Mouse (Mus musculus) C2C12 (cell line): Measurements from ENCODE around the gene Cr2.

Experiments used
- CTCF ChIP-seq: IDR thresholded peaks from one replicate; pipeline ENCODE4 v1.5.1; 2011; ENCODE audit not compliant: control insufficient read depth, insufficient read depth, insufficient read length
- MAX ChIP-seq: IDR thresholded peaks from one replicate; pipeline ENCODE4 v1.6.1; 2011; ENCODE audit warnings: mild to moderate bottlenecking, control low read depth
- MYOD1 ChIP-seq: IDR thresholded peaks from one replicate; pipeline ENCODE4 v1.6.1; 2011; ENCODE audit warnings: low read depth; ENCODE audit not compliant: control insufficient read depth, insufficient read length
- MYOG ChIP-seq: IDR thresholded peaks from one replicate; pipeline ENCODE4 v1.6.1; 2011; ENCODE audit not compliant: control insufficient read depth, insufficient read length; ENCODE audit errors: extremely low read depth
- USF1 ChIP-seq: IDR thresholded peaks from one replicate; pipeline ENCODE4 v1.6.1; 2011; ENCODE audit warnings: low read depth, mild to moderate bottlenecking, control low read depth, moderate library complexity

- TF ChIP-seq CTCF (no peak), MYOG (no peak), MAX (no peak), USF1 (no peak), MYOD1 (no peak)
Measured at GRCm38 (mm10) chr1:195132070-195132469, 44.4 kb downstream of the Cr2 start.
